Mouse (Mus musculus) spleen, postnatal 36 days (tissue): ENCODE data around the gene Pnma1.

Source experiments
- DNase-seq, 2 experiments: peaks; one replicate each; pipeline ENCODE4 v3.0.0; 2022; ENCODE audit warnings: low spot score in 2 of 2, mixed read lengths in 1 of 2

Pnma1 gene

GRCm38 (mm10) chr12:84178652-84179445, 30.6 kb upstream of the Pnma1 start:
- DNase-seq: no peak

DNA sequence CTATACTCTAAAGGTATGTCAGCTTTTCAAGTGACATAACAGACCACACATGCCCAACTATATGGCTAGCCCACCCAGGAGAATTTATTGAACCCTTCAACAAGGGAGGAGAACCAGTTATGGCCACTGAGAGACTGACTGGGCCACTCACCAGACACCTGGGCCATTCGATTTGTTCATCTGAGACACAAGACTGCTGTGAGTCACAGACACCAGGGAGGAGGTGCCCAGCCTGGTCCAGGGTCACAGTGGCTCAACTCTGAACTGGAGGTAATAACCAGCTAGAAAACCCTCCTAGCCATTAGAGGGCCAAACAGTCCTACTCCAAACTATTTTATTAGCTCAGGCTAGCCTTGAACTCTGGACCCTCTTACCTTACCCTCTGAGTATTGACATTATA, 29.8 kb upstream of the Pnma1 start:
- no peak for DNase-seq

DNA sequence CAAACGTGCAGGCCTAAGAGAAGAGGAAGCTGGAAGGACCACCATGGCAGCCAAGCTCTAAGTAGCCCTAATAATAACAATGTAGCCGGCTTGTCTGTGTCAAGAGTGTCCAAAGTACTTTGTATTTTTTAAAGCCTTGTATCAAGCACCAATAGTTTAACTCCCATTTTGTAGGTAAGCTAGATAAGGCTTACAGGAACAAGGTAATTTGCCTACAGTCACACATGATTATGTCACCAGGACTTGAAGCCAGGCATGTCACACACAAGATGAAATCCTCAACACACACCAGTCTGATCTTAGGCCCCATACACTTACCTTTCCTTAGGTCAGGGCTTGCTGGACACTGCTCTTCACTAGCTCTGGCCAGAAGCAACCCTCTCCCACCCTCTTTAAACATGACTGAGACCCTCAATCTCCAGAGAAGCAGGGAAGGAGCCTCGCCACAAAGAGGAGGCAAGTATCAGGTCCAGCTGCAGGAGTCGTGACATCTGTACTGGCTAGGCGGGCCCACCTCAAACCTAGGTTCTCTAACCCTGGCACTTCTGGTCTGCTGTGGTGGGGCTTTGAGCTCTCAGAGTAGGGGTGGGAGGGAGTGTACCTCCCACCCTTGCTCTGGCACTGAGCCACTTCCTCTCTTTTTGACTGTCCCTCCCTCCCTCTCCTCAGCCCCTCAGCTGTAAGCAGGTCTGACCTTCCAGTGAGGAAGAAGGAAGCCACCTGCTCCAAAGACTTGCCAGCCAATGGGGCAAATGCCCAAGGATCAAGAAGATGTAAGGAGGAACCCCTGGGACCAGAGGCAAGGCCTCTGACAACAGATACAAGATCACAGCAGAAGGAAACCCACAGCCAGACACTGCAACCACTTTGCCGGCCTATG, 28.8 kb upstream of the Pnma1 start:
- DNase-seq: peak; percentile 66 to 68

- DNase-seq: peak; percentile 71 to 74
Observed at GRCm38 (mm10) chr12:84176126-84176769, 28.0 kb upstream of the Pnma1 start.

GRCm38 (mm10) chr12:84175659-84176061, 27.4 kb upstream of the Pnma1 start:
- DNase-seq: peak; percentile 89 to 92

- no peak for DNase-seq
Observed at GRCm38 (mm10) chr12:84174871-84175270, 26.6 kb upstream of the Pnma1 start.

DNA sequence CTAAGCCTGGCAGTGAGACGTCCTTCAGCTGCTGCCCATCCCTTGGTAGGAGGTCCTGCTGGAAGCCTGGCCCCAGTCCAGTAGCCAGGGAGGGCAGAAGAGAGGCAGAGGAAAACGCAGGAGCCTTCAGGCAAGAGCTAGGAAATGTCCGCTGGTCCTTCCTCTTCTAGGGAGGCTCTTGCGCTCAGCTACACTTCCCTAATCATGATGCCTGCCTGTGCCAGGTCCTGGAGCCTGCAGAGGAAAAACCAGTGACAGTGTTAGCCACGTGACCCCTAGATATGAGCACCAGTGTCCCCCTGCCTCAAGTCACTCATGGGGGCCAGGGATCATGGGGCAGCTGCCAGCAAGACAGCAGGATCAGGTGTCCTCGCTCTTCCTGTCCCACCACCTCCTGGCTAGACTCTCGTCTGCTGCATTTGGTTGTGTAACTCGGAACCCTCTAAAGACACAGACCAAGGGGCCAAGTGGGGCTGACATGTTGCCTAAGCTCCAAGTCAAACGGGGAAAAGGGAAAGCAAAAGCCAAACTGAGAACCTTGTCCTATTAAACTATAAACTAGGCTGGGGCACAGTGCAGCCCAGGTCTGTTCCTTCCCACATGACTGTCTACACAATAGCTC, 26.0 kb upstream of the Pnma1 start:
- DNase-seq: no peak

- DNase-seq: no peak
Observed at GRCm38 (mm10) chr12:84173309-84173915, 25.1 kb upstream of the Pnma1 start.

DNA sequence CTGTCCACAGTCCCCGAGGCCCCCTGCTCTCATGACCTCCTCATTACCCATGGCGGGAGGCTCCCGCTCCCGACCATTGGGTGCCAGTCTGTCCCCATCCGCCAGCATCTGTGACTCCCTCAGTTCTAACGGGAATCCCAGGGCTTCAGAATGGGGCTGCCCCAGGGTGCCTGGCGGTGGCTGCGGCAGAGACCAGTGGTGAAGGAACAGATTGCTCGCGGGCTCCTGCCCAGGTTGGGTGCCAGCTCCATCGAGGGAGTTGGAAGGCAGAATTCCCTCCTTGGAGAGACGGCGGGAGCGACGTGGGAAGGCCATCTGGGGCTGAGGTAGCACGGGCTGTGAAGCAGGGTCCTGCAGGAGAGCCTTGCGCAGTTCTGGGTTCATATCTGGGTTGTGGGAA, 24.6 kb upstream of the Pnma1 start:
- DNase-seq: no peak

GRCm38 (mm10) chr12:84172216-84172615, 23.9 kb upstream of the Pnma1 start:
- DNase-seq: no peak

- no peak for DNase-seq
Observed at GRCm38 (mm10) chr12:84170610-84171009, 22.3 kb upstream of the Pnma1 start.

DNA sequence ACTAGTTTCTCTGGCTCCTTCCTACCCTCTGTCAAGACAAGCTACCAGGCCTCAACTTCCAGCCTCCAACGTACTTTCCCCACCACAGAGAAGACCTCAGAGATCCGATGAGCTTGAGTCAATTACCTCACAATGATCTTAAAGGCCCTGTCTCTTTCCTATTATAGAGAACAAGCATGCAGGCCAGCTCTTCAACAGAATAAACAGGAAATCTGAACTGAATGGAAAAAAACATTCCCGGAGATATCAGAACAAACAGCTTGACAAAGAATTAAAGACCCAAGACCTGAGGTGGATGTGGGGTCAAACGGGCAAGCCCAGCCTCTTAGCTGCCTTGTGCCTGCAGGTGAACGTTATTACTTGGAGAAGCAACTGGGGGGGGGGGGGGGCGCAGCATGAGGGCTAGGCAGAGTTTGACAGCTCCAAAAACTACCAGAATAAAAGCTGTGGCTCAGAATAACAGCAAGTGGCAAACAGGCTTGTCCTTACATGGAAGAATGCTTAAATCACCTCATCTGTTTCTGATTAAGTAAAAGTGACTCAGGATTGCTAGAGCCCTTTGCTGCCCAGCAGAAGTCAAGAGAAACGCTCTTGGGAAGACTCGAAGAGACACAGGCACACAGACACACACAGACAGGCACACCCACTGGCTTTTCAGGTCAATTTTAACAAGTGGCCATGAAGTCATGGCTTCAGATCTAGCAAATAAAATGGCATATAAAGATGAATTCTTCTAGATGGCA, 17.5 kb upstream of the Pnma1 start:
- DNase-seq: no peak

GRCm38 (mm10) chr12:84163586-84164110, 15.4 kb upstream of the Pnma1 start:
- no peak for DNase-seq

- peak; percentile 53 to 60 for DNase-seq
Observed at GRCm38 (mm10) chr12:84163133-84163532, 14.8 kb upstream of the Pnma1 start.

DNA sequence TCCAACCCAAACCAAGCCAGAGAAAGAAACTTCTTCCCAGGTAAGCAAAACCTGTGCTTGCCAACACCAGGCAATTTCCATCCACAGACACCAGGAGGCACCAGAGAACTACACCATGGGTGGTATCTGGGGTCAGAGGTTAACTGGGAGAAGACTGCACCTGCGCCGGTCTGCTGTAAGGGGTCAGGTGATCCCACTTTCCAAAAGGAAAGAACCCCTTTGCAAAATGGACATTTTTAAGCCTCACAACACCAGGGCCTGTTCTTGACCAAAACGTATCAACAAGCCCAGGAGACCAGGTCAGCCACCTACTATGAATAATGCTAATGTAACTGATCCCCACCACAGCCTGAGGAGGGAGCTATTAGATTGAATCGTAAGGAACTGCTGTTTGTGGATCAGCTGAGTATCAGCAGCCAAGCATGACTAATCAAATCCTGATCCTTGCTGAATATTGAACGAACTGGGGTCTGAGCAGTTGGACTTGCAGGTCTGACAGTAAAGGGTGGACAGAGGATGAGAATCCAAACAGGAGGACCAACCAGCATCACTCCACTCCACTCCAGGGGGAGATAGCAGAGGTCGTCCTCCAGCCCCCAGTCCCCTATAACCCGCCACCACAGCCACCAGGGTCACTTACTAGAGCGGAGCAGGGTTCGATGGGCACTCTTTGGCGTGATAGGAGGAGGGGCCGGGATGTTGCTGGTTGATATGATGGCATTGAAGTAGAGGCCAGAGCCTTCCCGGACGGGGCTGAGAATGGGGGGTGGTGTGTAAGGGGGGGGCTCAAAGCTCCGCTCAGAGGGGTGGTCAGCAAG, 13.5 kb upstream of the Pnma1 start:
- no peak for DNase-seq

DNA sequence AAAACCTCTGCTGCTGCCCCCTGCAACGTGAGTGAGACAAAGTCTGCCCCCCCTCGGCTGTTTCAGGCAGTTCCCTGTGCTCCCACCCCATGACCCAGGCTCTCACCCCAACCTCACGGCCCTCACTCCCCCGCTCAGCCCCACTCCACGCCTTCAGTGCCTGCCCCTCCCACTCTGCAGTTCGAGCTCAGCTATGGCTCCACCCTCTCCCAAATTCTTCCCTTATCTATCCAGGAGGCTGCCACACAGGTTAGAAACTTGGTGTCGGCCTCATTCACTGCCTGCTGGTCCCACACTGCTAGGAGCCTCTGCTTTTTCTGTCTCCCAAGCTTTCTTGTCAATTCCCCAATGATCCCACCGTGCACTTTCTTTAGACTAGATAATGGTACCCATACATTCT, 12.8 kb upstream of the Pnma1 start:
- no peak for DNase-seq

DNA sequence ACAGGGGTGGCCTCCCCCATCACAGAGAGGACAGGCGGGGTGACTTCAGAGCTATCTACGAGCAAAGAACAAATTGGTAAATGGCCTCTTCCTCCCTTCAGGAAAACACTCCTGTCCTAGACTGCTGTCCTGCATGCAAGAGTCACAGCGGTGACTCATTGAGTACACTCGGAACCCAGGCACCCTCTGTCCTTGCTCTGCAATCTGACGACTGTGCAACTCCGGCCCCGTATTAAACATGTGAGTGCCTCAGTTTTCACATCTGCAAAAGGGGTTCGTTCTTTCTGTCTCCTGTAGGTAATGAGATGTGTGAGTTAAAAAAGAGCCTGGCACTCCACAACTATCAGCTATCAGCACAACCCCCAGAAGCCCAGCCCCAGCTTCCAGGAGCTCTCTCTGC, 12.2 kb upstream of the Pnma1 start:
- DNase-seq: no peak

- DNase-seq: no peak
Observed at GRCm38 (mm10) chr12:84158156-84158555, 9.9 kb upstream of the Pnma1 start.

GRCm38 (mm10) chr12:84156210-84156609, 7.9 kb upstream of the Pnma1 start:
- no peak for DNase-seq

GRCm38 (mm10) chr12:84155523-84155871, 7.2 kb upstream of the Pnma1 start:
- no peak for DNase-seq
